Mouse (Mus musculus) monocyte, adult 2 months (primary cell): ENCODE measurements around the gene Psg20.
"Not testable (repeated sequence)": the region's sequence is repeated elsewhere in the genome, so short reads cannot be mapped to it uniquely, and the experiment has no call there.

Source experiments
- DNase-seq, 2 experiments: peaks; one replicate each; pipeline ENCODE4 v3.0.0; 2022; ENCODE audit warnings: low spot score in 2 of 2, low read depth in 1 of 2

The Psg20 gene

DNA sequence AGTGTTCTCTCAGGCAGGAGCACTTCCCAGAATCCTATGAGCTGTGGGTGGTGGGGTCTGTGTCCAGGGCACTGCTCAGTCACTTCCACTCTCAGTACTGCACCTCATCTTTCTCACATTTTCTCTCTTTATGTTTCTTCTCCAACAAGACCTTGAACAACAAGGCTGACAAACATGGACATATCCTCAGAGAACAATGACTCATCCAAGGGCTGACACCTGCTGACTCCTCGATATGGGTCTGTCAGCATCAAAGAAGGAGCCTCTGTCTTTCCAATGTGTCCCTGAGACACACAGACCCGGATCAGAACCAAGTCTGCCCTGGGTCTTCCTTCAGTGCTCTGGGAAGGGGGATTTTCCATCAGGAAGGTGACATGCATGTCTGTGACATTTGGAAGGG lies at the start of gene Psg20:
TSS of gene Psg20 (minus strand) at position 101 of the 400 bp plus-strand sequence.
- DNase-seq = no peak

DNA sequence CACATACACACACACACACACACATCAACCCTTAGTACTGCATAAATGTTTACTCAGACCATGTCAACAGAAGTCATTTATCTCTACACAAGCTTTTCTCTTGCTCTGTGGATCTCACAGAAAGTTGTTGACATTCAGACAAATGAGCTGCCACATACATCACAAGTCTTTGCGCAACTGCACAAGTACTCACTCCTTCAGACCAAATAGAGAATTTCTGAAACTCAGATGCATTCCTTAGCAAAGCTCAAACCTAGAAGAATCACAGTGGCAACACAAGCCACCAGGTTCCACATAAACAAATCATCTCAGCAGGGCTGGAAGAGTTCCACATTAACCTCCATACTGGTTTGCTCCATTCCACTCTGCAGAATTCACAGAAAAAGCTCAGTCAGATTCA lies 48.5 kb upstream of the Psg20 start:
- no peak for DNase-seq

DNA sequence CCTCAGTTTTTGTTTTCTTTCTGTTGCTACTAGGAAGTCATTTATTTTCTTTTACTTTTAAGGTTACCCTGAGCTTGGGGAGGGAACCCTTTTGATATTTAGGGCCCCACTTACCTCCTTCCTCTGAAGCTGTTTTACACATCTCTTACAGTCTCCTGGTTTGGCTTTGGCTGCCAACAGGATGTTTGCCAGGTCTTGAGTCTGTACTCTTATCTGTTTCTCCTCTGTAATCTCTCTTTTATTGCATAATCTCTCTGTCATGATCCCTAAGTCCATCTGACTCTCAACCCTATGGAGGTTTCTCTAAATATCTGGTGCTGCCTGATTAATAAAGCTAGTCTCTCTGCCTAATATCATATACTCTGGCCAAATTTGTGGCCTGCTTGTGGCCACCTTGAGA lies 47.1 kb upstream of the Psg20 start:
- no peak for DNase-seq

DNA sequence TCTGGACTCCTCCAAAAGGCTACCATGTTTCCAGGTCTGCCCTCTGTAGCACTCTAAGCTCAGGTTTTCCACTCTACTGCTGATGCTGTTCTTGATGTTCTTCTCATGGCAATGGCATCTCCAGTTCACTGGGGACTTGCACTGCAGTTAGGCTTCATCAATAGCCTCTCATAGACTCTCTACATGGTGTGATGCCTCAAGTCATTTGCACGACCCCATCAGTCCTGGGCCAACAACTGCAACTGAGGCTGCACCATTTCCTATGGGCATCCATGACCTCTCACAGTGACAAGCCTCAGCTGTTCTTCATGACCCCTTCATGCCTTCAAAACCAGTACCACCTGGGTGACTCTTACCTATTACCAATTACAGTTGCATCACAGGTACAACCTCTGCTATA lies 42.4 kb upstream of the Psg20 start:
- no peak for DNase-seq

DNA sequence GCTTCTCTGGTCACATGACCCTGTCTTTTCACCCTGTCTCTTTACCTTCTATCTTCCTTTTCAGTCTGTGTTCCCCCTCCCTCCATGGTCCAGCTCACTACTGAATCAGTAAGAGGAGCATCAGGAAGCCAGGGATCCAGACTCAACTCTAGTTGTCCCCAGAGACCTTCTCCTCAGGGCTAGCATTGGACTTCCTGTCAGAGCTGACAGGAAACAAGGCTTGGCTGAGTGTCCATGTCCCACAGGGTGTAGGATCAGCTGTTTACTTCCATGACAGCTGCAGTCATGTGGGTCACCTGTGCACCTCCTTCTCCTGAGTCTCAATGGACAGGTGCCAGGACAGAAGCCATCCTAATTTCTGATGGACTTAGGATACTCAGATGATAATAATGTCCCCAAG lies 39.9 kb upstream of the Psg20 start:
- not testable (repeated sequence) for DNase-seq

DNA sequence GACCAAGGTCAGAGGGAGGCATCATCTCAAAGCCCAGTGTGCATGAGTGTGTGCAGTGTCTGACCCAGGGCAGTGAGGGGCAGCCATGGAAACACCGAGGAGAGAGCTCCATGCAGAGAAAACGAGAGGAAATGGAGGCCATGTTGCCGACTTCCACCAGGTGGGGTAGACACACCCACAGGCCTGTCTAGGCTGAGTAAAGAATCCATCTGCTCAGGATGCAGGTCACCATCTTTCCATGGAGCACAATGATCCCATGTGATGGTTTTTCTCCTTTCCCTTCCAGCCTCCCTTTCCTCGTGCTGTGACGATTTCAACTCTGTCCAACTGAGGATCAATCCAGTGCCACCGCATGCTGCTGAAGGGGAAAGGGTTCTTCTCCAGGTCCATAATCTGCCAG lies 38.0 kb upstream of the Psg20 start:
- DNase-seq = no peak

DNA sequence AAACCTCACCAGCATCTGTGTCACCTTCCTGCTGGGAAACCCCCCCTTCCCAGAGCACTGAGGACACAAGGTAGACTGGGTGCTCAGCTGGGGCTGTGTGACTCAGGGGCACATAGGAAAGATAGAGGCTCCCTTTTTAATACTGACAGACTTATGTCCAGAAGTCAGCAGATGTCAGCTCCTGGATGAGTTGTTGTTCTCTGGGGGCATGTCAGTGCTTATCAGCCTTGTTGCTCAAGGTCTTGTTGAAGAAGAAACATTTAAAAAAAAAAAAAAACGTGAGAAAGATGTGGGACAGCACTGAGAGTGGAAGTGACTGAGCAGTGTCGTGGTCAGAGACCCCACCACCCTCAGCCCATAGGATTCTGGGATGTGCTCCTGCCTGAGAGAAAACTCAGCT lies 31.8 kb upstream of the Psg20 start, which contains the start of gene Psg22:
TSS of gene Psg22 (plus strand) at position 301 of the 400 bp plus-strand sequence.
- DNase-seq = no peak

DNA sequence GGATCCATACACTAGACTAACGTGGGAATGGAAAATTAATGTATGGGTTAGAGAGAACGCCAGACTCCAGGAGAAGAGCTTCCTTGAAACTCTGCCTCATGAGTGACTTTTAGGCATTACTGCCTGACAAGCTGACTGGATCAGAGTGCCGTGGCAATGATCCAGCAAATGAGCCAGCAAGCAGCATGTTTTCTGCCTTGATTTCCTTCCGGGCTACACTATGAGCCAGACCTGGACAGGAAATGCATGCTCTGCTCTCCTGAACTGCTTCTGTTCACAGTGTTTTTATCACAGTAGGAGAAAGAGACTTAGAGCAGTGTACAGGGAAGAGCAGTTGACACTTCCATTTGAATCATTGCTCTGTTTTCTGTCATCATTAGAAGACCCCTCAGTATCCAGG lies 29.6 kb upstream of the Psg20 start:
- no peak for DNase-seq

DNA sequence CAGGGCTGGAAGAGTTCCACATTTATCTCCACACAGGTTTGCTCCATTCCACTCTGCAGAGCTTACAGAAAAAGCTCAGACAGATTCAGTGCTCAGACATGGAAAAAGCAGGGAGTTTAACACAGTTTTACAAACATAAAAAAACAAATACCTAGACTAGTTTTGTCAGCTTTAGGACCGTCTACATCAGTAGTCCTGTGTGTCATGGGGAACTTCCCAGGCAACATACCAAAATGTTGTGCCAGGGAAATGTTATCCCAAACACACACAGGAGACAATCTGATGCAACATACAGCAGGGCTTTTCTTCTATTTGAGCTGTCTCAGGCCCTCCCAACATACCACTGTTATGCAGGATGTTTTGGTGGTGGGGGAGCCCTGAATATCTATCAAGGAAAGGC lies 24.9 kb upstream of the Psg20 start:
- DNase-seq = no peak

DNA sequence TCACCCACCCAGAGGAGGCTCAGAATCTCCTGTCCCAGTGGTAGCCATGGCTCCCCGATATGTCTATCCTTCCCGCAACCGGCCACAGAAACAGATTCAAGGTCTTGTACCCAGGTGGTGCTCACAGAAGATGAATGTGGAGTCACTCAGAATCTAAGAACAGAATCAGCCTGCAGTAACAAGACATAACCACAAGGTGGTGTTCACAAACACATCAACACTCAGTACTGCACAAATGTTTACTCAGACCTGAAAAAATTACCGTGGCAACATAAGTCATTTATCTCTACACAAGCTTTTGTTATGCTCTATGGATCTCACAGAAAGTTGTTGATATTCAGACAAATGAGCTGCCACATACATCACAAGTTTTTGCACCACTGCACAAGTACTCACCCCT lies 24.3 kb upstream of the Psg20 start:
- not testable (repeated sequence) for DNase-seq

DNA sequence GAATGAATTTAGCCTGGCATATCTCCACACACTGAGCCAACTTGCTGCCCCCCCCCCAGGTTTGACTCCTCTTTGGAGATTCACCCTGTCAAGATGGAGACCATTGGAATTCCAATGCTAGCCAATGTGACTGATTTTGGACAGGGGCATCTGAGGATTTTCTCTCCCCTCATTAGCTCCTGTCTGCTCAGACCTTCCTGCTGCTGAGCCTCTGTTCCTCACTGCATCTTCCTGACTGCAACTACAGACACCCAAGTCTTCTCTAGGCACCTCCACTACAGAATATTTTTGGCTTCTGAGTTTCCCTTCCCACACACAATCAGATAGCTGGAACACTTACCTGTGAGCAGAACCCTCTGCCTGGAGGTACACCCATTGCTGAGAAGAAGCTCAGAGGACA lies 399 bp downstream of the Psg20 start:
- no peak for DNase-seq

DNA sequence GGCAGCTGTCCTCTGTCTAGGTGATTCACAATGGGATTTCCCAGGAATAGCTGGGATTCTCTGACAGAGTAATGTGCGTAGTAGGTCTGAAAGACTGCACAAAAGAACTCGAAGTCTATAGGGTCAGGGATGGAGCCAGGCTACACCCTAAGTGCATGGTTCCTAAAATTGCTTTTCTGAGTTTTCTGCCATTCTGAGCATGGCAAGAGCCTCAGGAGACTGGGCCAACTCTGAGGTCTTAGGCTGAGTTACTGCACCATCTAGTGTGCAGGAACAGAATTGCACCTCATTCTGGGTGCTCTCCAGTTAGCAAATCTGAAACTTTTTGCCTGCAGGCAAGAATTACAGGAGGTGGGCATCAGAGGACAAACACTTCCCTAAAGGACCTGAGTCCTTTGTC lies 6.2 kb downstream of the Psg20 start:
- no peak for DNase-seq

DNA sequence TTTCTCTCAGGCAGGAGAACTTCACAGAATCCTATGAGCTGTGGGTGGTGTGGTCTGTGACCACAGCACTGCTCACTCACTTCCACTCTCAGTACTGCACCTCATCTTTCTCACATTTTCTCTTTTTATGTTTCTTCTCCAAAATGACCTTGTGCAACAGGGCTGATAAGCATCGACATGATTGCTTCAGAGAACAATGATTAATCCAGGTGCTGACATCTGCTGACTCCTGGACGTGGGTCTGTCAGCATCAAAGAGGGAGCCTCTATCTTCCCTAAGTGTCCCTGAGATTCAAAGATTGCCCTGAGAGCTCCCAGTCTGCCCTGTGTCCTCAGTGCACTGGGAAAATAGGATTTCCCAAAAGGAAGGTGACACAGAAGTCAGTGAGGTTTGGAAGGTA lies 29.4 kb downstream of the Psg20 start, which contains the start of gene Psg21:
TSS of gene Psg21 (minus strand) at position 101 of the 400 bp plus-strand sequence.
- not testable (repeated sequence) for DNase-seq

DNA sequence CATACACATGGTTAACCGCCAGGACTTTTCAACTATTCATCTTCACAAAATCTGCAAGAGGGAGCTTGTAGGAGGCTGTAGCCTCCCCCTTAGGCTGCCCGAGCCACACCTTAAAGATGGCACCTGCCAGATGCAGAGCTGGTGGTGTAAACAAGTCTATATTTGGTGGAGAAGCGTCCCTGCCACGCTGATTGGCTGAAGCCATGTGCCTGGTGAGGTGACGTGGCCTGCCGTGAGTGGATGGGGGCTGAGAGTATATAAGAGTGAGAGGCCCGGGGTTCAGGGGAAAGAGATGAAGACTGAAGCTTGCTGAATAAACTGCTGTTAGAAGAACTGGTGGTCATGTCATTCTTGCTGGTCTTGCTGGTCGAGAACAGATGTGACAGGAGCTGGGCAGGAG lies 59.1 kb downstream of the Psg20 start:
- not testable (repeated sequence) for DNase-seq
